Mouse (Mus musculus): ENCODE data around the gene Gm3250.
"Not testable (repeated sequence)": the region's sequence is repeated elsewhere in the genome, so short reads cannot be mapped to it uniquely, and the experiment has no call there.

The Gm3250 gene

GRCm38 (mm10) chr10:77759582-77759981, 22.8 kb downstream of the Gm3250 start, which contains the start of gene Gm3233:
Gene Gm3233 (minus strand): TSS chr10:77759682.
- TF ChIP-seq GATA4 (IDR thresholded peaks at IDR 0.05; ENCODE audit: insufficient replicate concordance, low read length), result not testable (repeated sequence)

- no peak for TF ChIP-seq GATA4 (IDR thresholded peaks at IDR 0.05; ENCODE audit: insufficient replicate concordance, low read length)
Observed at GRCm38 (mm10) chr10:77753448-77753847, 28.9 kb downstream of the Gm3250 start.

- not testable (repeated sequence) for TF ChIP-seq GATA4 (IDR thresholded peaks at IDR 0.05; ENCODE audit: insufficient replicate concordance, low read length)
Observed at GRCm38 (mm10) chr10:77751254-77751653, 31.1 kb downstream of the Gm3250 start, which contains the start of gene Gm9736. Gene Gm9736 (minus strand): TSS chr10:77751354.

- TF ChIP-seq GATA4 (IDR thresholded peaks at IDR 0.05; ENCODE audit: insufficient replicate concordance, low read length), result not testable (repeated sequence)
Observed at GRCm38 (mm10) chr10:77741924-77742688, 40.2 kb downstream of the Gm3250 start, which contains the start of gene Gm18596. Gene Gm18596 (minus strand): TSS chr10:77742638.

- TF ChIP-seq GATA4 (IDR thresholded peaks at IDR 0.05; ENCODE audit: insufficient replicate concordance, low read length), result no peak
Observed at GRCm38 (mm10) chr10:77738929-77739328, 43.4 kb downstream of the Gm3250 start.

GRCm38 (mm10) chr10:77735928-77736327, 46.4 kb downstream of the Gm3250 start:
- no peak for TF ChIP-seq GATA4 (IDR thresholded peaks at IDR 0.05; ENCODE audit: insufficient replicate concordance, low read length)
